Mouse (Mus musculus): ENCODE measurements around the gene Prl7a2. TPM values are rescaled to one million over a fixed set of nuclear protein-coding genes. Genes with fewer than 3 reads are reported as not detected.

Gene Prl7a2
- not detected in 2 replicates for total RNA-seq (2014; rRNA removed)
- polyA plus RNA-seq (2012; rRNA removed) = not detected in 2 replicates

GRCm38 (mm10) chr13:27667936-27668335, at the start of gene Prl7a2:
Gene Prl7a2 (minus strand): TSS chr13:27668036.
- 71% methylated on average over 4 of the region's 4 CpGs for WGBS
- Histone ChIP-seq H3K79me2 (ENCODE audit: control insufficient read depth, insufficient read depth, low read length) (no peaks in the 10 kb centered on the region), H3K36me3 (ENCODE audit: control insufficient read depth, insufficient read depth, low read length) (no peaks in the 10 kb centered on the region), H3K27ac (replicated peaks; ENCODE audit: insufficient read depth, low read depth, low read length) (no peak within 1 kb of the TSS), H3K27me3 (ENCODE audit: control insufficient read depth, insufficient read depth, low read length) (no peaks in the 10 kb centered on the region), H3K9ac (ENCODE audit: low read depth, low read length) (no peak within 1 kb of the TSS), H3K4me3 (ENCODE audit: insufficient read depth, low read depth, low read length) (no peak within 1 kb of the TSS), H3K4me1 (ENCODE audit: control insufficient read depth, insufficient read depth, low read length) (no peaks in the 10 kb centered on the region)
- TF ChIP-seq CTCF (IDR thresholded peaks at IDR 0.05; ENCODE audit: low read depth, low read length) = no peak
- TF ChIP-seq POLR2A (IDR thresholded peaks at IDR 0.05; ENCODE audit: extremely low read depth, insufficient read depth, low read length) = no peak
- no peak for DNase-seq (ENCODE audit: extremely low read depth, low read depth, low spot score)

- Histone ChIP-seq H3K4me1 (ENCODE audit: control insufficient read depth, insufficient read depth, low read length) (no peaks in the 10 kb centered on the region), H3K4me3 (ENCODE audit: insufficient read depth, low read depth, low read length) (no peak within 1 kb of the TSS), H3K9ac (ENCODE audit: low read depth, low read length) (no peak within 1 kb of the TSS), H3K27ac (replicated peaks; ENCODE audit: insufficient read depth, low read depth, low read length) (no peak within 1 kb of the TSS), H3K79me2 (ENCODE audit: control insufficient read depth, insufficient read depth, low read length) (no peaks in the 10 kb centered on the region), H3K36me3 (ENCODE audit: control insufficient read depth, insufficient read depth, low read length) (no peaks in the 10 kb centered on the region), H3K27me3 (ENCODE audit: control insufficient read depth, insufficient read depth, low read length) (no peaks in the 10 kb centered on the region)
- no peak for DNase-seq (ENCODE audit: extremely low read depth, low read depth, low spot score)
- TF ChIP-seq CTCF (IDR thresholded peaks at IDR 0.05; ENCODE audit: low read depth, low read length) = no peak
- TF ChIP-seq POLR2A (IDR thresholded peaks at IDR 0.05; ENCODE audit: extremely low read depth, insufficient read depth, low read length) = no peak
- WGBS = 82% methylated on average over 5 of the region's 5 CpGs
These were observed 48.8 kb upstream of the Prl7a2 start, which contains the start of gene Prl7d1 for GRCm38 (mm10) chr13:27716636-27717035. Gene Prl7d1 (minus strand): TSS chr13:27716736.

GRCm38 (mm10) chr13:27706521-27706920, 38.7 kb upstream of the Prl7a2 start:
- no peaks in the 10 kb centered on the region for H3K36me3 ChIP-seq (ENCODE audit: control insufficient read depth, insufficient read depth, low read length)
- DNase-seq (ENCODE audit: extremely low read depth, low read depth, low spot score) = peak; percentile 58
- no peaks in the 10 kb centered on the region for H3K79me2 ChIP-seq (ENCODE audit: control insufficient read depth, insufficient read depth, low read length)
- H3K4me3 ChIP-seq (ENCODE audit: insufficient read depth, low read depth, low read length) = no peak overlapping the region
- no peaks in the 10 kb centered on the region for H3K27me3 ChIP-seq (ENCODE audit: control insufficient read depth, insufficient read depth, low read length)
- no peak for TF ChIP-seq CTCF (IDR thresholded peaks at IDR 0.05; ENCODE audit: low read depth, low read length)
- no peak for TF ChIP-seq POLR2A (IDR thresholded peaks at IDR 0.05; ENCODE audit: extremely low read depth, insufficient read depth, low read length)
- H3K27ac ChIP-seq (replicated peaks; ENCODE audit: insufficient read depth, low read depth, low read length) = no peak overlapping the region
- WGBS = 39% methylated on average over 2 of the region's 2 CpGs
- H3K4me1 ChIP-seq (ENCODE audit: control insufficient read depth, insufficient read depth, low read length) = no peaks in the 10 kb centered on the region
- no peak overlapping the region for H3K9ac ChIP-seq (ENCODE audit: low read depth, low read length)

GRCm38 (mm10) chr13:27660747-27661146, 7.1 kb downstream of the Prl7a2 start:
- 62% methylated on average over 2 of the region's 2 CpGs for WGBS
- H3K36me3 ChIP-seq (ENCODE audit: control insufficient read depth, insufficient read depth, low read length) = no peaks in the 10 kb centered on the region

GRCm38 (mm10) chr13:27642393-27642792, 25.4 kb downstream of the Prl7a2 start, which contains the start of gene Prl7a1:
Gene Prl7a1 (minus strand): TSS chr13:27642493.
- no peaks in the 10 kb centered on the region for H3K27me3 ChIP-seq (ENCODE audit: control insufficient read depth, insufficient read depth, low read length)
- H3K27ac ChIP-seq (replicated peaks; ENCODE audit: insufficient read depth, low read depth, low read length) = no peak within 1 kb of the TSS
- H3K4me1 ChIP-seq (ENCODE audit: control insufficient read depth, insufficient read depth, low read length) = no peaks in the 10 kb centered on the region
- H3K4me3 ChIP-seq (ENCODE audit: insufficient read depth, low read depth, low read length) = no peak within 1 kb of the TSS
- DNase-seq (ENCODE audit: extremely low read depth, low read depth, low spot score) = no peak
- TF ChIP-seq POLR2A (IDR thresholded peaks at IDR 0.05; ENCODE audit: extremely low read depth, insufficient read depth, low read length) = no peak
- TF ChIP-seq CTCF (IDR thresholded peaks at IDR 0.05; ENCODE audit: low read depth, low read length) = no peak
- H3K79me2 ChIP-seq (ENCODE audit: control insufficient read depth, insufficient read depth, low read length) = no peaks in the 10 kb centered on the region
- 95% methylated on average over 3 of the region's 3 CpGs for WGBS
- H3K36me3 ChIP-seq (ENCODE audit: control insufficient read depth, insufficient read depth, low read length) = no peaks in the 10 kb centered on the region
- H3K9ac ChIP-seq (ENCODE audit: low read depth, low read length) = no peak within 1 kb of the TSS

More at GRCm38 (mm10) chr13:27660747-27661146, 7.1 kb downstream of the Prl7a2 start:
- no peaks in the 10 kb centered on the region for H3K79me2 ChIP-seq (ENCODE audit: control insufficient read depth, insufficient read depth, low read length)
- H3K27ac ChIP-seq (replicated peaks; ENCODE audit: insufficient read depth, low read depth, low read length) = no peak overlapping the region
- no peaks in the 10 kb centered on the region for H3K27me3 ChIP-seq (ENCODE audit: control insufficient read depth, insufficient read depth, low read length)
- H3K4me3 ChIP-seq (ENCODE audit: insufficient read depth, low read depth, low read length) = no peak overlapping the region
- TF ChIP-seq POLR2A (IDR thresholded peaks at IDR 0.05; ENCODE audit: extremely low read depth, insufficient read depth, low read length) = no peak
- no peak for TF ChIP-seq CTCF (IDR thresholded peaks at IDR 0.05; ENCODE audit: low read depth, low read length)
- no peak for DNase-seq (ENCODE audit: extremely low read depth, low read depth, low spot score)
- H3K4me1 ChIP-seq (ENCODE audit: control insufficient read depth, insufficient read depth, low read length) = no peaks in the 10 kb centered on the region
- H3K9ac ChIP-seq (ENCODE audit: low read depth, low read length) = no peak overlapping the region

GRCm38 (mm10) chr13:27610482-27610881, 57.4 kb downstream of the Prl7a2 start, which contains the start of gene Prl7b1:
Gene Prl7b1 (minus strand): TSS chr13:27610582.
- no peak for DNase-seq (ENCODE audit: extremely low read depth, low read depth, low spot score)
- H3K36me3 ChIP-seq (ENCODE audit: control insufficient read depth, insufficient read depth, low read length) = no peaks in the 10 kb centered on the region
- WGBS = 63% methylated on average over 4 of the region's 4 CpGs
- H3K9ac ChIP-seq (ENCODE audit: low read depth, low read length) = no peak within 1 kb of the TSS
- no peak within 1 kb of the TSS for H3K27ac ChIP-seq (replicated peaks; ENCODE audit: insufficient read depth, low read depth, low read length)
- TF ChIP-seq POLR2A (IDR thresholded peaks at IDR 0.05; ENCODE audit: extremely low read depth, insufficient read depth, low read length) = no peak
- no peak for TF ChIP-seq CTCF (IDR thresholded peaks at IDR 0.05; ENCODE audit: low read depth, low read length)
- no peaks in the 10 kb centered on the region for H3K27me3 ChIP-seq (ENCODE audit: control insufficient read depth, insufficient read depth, low read length)
- H3K4me1 ChIP-seq (ENCODE audit: control insufficient read depth, insufficient read depth, low read length) = no peaks in the 10 kb centered on the region
- H3K4me3 ChIP-seq (ENCODE audit: insufficient read depth, low read depth, low read length) = no peak within 1 kb of the TSS
- no peaks in the 10 kb centered on the region for H3K79me2 ChIP-seq (ENCODE audit: control insufficient read depth, insufficient read depth, low read length)

Other genes with a start within 250 kb of the Prl7a2 start
- not detected in 2 replicates for gene Prl8a6, start 229.3 kb downstream of the Prl7a2 start, total RNA-seq (2014; rRNA removed)
- not detected in 2 replicates for gene Prl8a6, start 229.3 kb downstream of the Prl7a2 start, polyA plus RNA-seq (2012; rRNA removed)
- not detected in 2 replicates for gene Prl8a8, start 154.8 kb downstream of the Prl7a2 start, total RNA-seq (2014; rRNA removed)
- gene Prl8a8, start 154.8 kb downstream of the Prl7a2 start, polyA plus RNA-seq (2012; rRNA removed) = not detected in 2 replicates
- gene Prl8a9, start 103.4 kb downstream of the Prl7a2 start, total RNA-seq (2014; rRNA removed) = not detected in 2 replicates
- gene Prl8a9, start 103.4 kb downstream of the Prl7a2 start, polyA plus RNA-seq (2012; rRNA removed) = not detected in 2 replicates
- gene Prl8a1, start 85.9 kb downstream of the Prl7a2 start, total RNA-seq (2014; rRNA removed) = not detected in 2 replicates
- not detected in 2 replicates for gene Prl8a1, start 85.9 kb downstream of the Prl7a2 start, polyA plus RNA-seq (2012; rRNA removed)
- not detected in 2 replicates for gene Prl7b1, start 57.5 kb downstream of the Prl7a2 start, total RNA-seq (2014; rRNA removed)
- not detected in 2 replicates for gene Prl7b1, start 57.5 kb downstream of the Prl7a2 start, polyA plus RNA-seq (2012; rRNA removed)
- gene Prl7a1, start 25.5 kb downstream of the Prl7a2 start, total RNA-seq (2014; rRNA removed) = not detected in 2 replicates
- not detected in 2 replicates for gene Prl7a1, start 25.5 kb downstream of the Prl7a2 start, polyA plus RNA-seq (2012; rRNA removed)
- not detected in 2 replicates for gene Prl7d1, start 48.7 kb upstream of the Prl7a2 start, total RNA-seq (2014; rRNA removed)
- gene Prl7d1, start 48.7 kb upstream of the Prl7a2 start, polyA plus RNA-seq (2012; rRNA removed) = not detected in 2 replicates
- not detected in 2 replicates for gene Prl7c1, start 112.8 kb upstream of the Prl7a2 start, total RNA-seq (2014; rRNA removed)
- gene Prl7c1, start 112.8 kb upstream of the Prl7a2 start, polyA plus RNA-seq (2012; rRNA removed) = not detected in 2 replicates
- gene Prl2a1, start 133.6 kb upstream of the Prl7a2 start, total RNA-seq (2014; rRNA removed) = not detected in 2 replicates
- gene Prl2a1, start 133.6 kb upstream of the Prl7a2 start, polyA plus RNA-seq (2012; rRNA removed) = not detected in 2 replicates
- not detected in 2 replicates for gene Prl2c1, start 181.3 kb upstream of the Prl7a2 start, total RNA-seq (2014; rRNA removed)
- not detected in 2 replicates for gene Prl2c1, start 181.3 kb upstream of the Prl7a2 start, polyA plus RNA-seq (2012; rRNA removed)